Mouse (Mus musculus): ENCODE measurements at regions not wholly inside any gene's neighbourhood (a gene's known extent, or its start where the extent isn't known, plus 50 kb on each side); places are given as distances from the start of the nearest gene placed in this dataset.

GRCm38 (mm10) chrX:169439546-169439945, 119.4 kb upstream of the Hccs start:
- no peak for TF ChIP-seq CTCF (conservative IDR thresholded peaks at IDR 0.05 in 1 of 2, IDR thresholded peaks at IDR 0.05 in 1 of 2; ENCODE audit: low read depth in 2 of 2, low read length in 2 of 2)
- TF ChIP-seq POLR2A (IDR thresholded peaks at IDR 0.05; ENCODE audit: low read depth, low read length): no peak
- no peak for TF ChIP-seq SIN3A (IDR thresholded peaks at IDR 0.05; ENCODE audit: low read length)
- TF ChIP-seq ZMIZ1 (IDR thresholded peaks at IDR 0.05; ENCODE audit: low read depth, low read length): no peak
- TF ChIP-seq ZKSCAN1 (IDR thresholded peaks at IDR 0.05; ENCODE audit: borderline replicate concordance, low read depth, low read length): no peak
